Mouse (Mus musculus) olfactory bulb, adult 2 months (tissue): ENCODE measurements around the gene Iqsec1.

ENCODE experiments used
- CTCF ChIP-seq: fragments of 200-500 bp; IDR thresholded peaks from 2 replicates; pipeline ENCODE4 v1.5.1; 2012; ENCODE audit warnings: low read depth, mild to moderate bottlenecking, low read length, moderate library complexity; ENCODE audit not compliant: insufficient read depth
- POLR2A ChIP-seq: fragments of 200-500 bp; IDR thresholded peaks from 2 replicates; pipeline ENCODE4 v1.6.1; 2012; ENCODE audit warnings: mild to moderate bottlenecking, low read depth, low read length, moderate library complexity; ENCODE audit not compliant: insufficient read depth

DNA sequence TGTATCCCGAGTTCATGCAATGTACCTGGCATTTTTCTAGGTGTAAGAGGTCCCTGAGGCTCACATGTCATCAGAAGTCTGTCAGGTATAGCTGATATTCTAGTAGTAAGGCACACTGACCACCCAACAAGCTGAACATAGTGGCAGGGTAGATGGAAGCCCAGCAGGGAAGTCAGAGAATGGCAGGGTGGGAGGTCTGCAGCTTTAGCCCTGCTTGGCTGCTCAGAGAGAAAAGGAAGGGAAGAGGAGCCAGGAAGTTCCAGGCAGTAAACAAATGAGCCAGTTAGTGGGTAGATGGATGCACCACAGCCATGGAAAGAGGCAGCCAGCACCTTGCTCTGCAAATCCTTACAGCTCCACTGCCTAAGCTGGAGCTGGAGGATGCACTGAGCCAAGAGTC is 181.7 kb downstream of the Iqsec1 start:
- no peak for TF ChIP-seq CTCF
- TF ChIP-seq POLR2A = no peak
